In the genomic region with DNA sequence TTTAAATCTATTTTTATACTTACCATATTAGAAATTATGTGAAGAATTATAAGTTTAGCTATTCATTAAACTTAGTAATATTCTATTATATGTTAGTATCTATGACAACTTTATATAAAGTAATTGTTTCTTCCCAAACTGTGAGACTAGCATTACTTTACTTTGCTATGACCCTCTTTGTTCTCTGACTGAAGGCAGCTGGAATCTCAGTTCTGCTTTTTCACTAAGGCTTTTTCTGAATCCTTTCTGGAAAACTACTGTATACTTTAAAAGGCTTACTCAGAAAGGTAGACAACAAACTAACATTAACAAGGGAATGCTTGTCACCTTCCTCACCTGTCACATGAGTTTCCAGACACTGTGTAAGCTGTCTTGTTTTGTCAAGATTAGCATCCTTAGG, we compare ENCODE assay signal across 31 mouse cellular contexts.
"Had no signal": no experiment of that assay in that cellular context is flagged by ENCODE, and none has a peak within 500 bp of the region (broad histone marks: within the 10 kb centered on the region; RNA-seq: fewer than 3 reads in every experiment).

No protein-coding gene starts in this region.

- DNase-seq: left cerebral cortex, postnatal 4 days; liver; liver, embryonic 13.5 days; liver, postnatal 0 days; lung, adult 18-20 months; lung, adult 2 months; lung, embryonic 14.5 days; lung, postnatal 10 days; lung, postnatal 14 days; lung, postnatal 36 days; lung, postnatal 4 days had no signal

- H3K4me2 ChIP-seq: limb, embryonic 12.5 days; limb, embryonic 13.5 days; limb, embryonic 15.5 days; liver, embryonic 11.5 days; liver, embryonic 12.5 days; liver, embryonic 13.5 days; liver, embryonic 15.5 days; lung, embryonic 14.5 days; lung, embryonic 15.5 days; midbrain, embryonic 12.5 days; midbrain, embryonic 13.5 days; midbrain, embryonic 15.5 days; neural tube, embryonic 12.5 days had no signal

- H3K9me3 ChIP-seq: limb, embryonic 10.5 days; limb, embryonic 12.5 days; limb, embryonic 13.5 days; limb, embryonic 15.5 days; liver, embryonic 12.5 days; liver, embryonic 13.5 days; liver, embryonic 15.5 days; lung, embryonic 15.5 days; megakaryocyte, embryonic 14.5 days; midbrain, embryonic 10.5 days; midbrain, embryonic 12.5 days; midbrain, embryonic 13.5 days; midbrain, embryonic 15.5 days; neural tube, embryonic 12.5 days had no signal

- ATAC-seq: liver, embryonic 12.5 days; liver, postnatal 0 days; lung, postnatal 0 days; midbrain, embryonic 13.5 days; midbrain, embryonic 15.5 days; midbrain, embryonic 16.5 days had no signal

- H3K9ac ChIP-seq: limb, embryonic 12.5 days; limb, embryonic 13.5 days; limb, embryonic 15.5 days; liver, embryonic 12.5 days; liver, embryonic 13.5 days; liver, embryonic 14.5 days; liver, embryonic 15.5 days; liver, postnatal 0 days; lung, embryonic 14.5 days; lung, embryonic 15.5 days; midbrain, embryonic 12.5 days; midbrain, embryonic 13.5 days; midbrain, embryonic 15.5 days; neural tube, embryonic 12.5 days had no signal

- H3K27ac ChIP-seq: left cerebral cortex, adult 2 months; limb, embryonic 10.5 days; limb, embryonic 12.5 days; limb, embryonic 13.5 days; limb, embryonic 15.5 days; liver, embryonic 12.5 days; liver, embryonic 13.5 days; liver, embryonic 14.5 days; liver, embryonic 15.5 days; lung, embryonic 15.5 days; macrophage; midbrain, embryonic 10.5 days; midbrain, embryonic 12.5 days; midbrain, embryonic 13.5 days; midbrain, embryonic 15.5 days; neural tube, embryonic 12.5 days had no signal

- H3K4me1 ChIP-seq: limb, embryonic 15.5 days; liver, embryonic 12.5 days; liver, embryonic 13.5 days; liver, embryonic 15.5 days; lung, embryonic 15.5 days; midbrain, embryonic 10.5 days; midbrain, embryonic 12.5 days; midbrain, embryonic 13.5 days; midbrain, embryonic 15.5 days; neural tube, embryonic 12.5 days had no signal

- H3K27me3 ChIP-seq: limb, embryonic 12.5 days; limb, embryonic 13.5 days; limb, embryonic 15.5 days; liver, embryonic 12.5 days; liver, embryonic 13.5 days; liver, embryonic 15.5 days; lung, embryonic 15.5 days; megakaryocyte, embryonic 14.5 days; midbrain, embryonic 12.5 days; midbrain, embryonic 13.5 days; midbrain, embryonic 15.5 days; neural tube, embryonic 12.5 days had no signal

- H3K4me3 ChIP-seq: left cerebral cortex, adult 2 months; limb, embryonic 10.5 days; limb, embryonic 12.5 days; limb, embryonic 13.5 days; limb, embryonic 15.5 days; liver, embryonic 12.5 days; liver, embryonic 13.5 days; liver, embryonic 15.5 days; lung, embryonic 15.5 days; megakaryocyte, embryonic 14.5 days; midbrain, embryonic 10.5 days; midbrain, embryonic 12.5 days; midbrain, embryonic 13.5 days; midbrain, embryonic 15.5 days; myocyte; neural tube, embryonic 12.5 days had no signal
